Mouse (Mus musculus) layer of hippocampus, adult 9-11 months (tissue): ENCODE data around the gene Zbtb34.

Source experiments
- DNase-seq: peaks from one replicate; pipeline ENCODE4 v3.0.0; 2022

The Zbtb34 gene

DNA sequence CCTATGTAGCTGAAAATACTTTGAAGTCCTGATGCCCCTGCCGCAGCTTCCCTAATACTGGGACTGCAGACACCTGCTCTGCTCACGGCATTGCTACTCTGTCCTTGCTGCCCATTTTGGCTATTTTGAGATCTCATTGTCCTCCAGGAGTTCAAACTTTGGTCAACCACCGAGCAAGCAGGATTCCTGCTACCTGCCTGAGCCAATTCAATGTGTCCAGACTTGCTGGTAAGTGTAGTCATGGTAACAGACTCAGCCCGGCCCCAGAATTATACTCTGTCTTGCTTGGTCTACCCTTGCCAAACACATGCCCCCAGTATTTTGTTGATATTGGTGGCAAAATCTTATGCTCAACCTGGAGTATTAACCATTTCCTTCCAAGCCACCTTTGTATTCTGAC is 34.1 kb downstream of the Zbtb34 start:
- DNase-seq: no peak

DNA sequence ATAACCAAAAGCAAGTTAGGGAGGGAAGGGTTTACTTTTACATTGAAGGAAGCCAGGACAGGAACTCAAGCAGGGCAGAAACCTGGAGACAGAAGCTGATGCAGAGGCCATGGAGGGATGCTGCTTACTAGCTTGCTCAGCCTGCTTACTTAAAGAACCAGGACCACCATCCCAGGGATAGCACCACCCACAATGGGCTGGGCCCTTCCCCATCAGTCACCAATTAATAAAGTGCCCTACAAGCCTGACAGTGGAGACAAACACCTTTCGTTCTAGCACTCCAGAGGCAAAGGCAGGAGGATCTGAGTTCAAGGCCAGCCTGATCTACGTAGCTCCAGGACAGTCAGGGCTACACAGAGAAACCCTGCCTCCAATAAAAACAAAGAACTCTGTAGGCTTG is 36.1 kb downstream of the Zbtb34 start:
- DNase-seq: no peak

DNA sequence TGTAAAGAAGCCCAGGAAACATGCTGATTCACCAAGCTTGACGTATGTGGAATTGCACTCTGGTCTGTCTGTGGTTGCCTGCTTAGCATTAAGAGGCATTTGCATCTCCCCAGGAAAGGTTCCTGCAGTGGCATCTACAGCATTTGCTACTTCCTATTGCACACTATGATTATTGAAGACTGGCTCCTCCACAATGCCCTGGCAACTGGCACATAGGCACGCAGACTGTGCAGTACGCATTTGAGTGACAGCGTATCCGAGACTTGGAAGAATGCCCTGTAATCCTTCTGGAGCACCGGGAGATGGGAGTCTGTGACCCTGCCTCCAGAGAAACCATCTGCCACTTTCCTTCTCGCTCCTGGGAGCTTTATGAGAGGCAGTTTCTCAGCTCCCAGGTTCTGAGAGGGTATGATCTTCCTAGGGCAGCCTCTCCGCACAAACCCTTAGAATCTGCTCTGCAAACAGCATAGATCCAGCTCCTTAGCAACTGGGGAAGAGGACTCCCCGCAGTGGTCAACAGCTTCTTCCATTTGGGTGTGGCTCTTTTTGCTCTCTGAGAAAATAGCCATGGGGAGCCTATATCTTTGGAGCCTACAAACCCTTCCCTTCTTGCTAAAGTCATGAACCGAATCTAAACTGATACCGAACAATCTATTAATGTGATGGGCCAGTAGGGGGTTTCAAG is 37.0 kb downstream of the Zbtb34 start:
- peak; percentile 74 for DNase-seq

DNA sequence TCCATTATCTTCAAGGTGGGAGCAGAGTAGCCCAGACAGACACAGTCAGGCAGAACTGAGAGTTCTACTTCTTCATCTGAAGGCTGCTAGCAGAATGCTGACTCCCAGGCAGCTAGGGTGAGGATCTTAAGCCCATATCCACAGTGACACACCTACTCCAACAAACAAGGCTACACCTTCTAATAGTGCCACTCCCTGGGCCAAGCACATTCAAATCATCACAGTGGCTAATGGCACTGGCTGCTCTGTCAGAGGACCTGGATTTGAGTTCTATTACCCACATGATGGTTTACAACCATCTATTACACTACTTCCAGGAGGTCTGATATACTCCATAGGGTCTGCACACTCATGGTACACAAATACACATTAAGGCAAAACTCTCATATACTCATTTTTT is 38.1 kb downstream of the Zbtb34 start:
- DNase-seq: no peak

DNA sequence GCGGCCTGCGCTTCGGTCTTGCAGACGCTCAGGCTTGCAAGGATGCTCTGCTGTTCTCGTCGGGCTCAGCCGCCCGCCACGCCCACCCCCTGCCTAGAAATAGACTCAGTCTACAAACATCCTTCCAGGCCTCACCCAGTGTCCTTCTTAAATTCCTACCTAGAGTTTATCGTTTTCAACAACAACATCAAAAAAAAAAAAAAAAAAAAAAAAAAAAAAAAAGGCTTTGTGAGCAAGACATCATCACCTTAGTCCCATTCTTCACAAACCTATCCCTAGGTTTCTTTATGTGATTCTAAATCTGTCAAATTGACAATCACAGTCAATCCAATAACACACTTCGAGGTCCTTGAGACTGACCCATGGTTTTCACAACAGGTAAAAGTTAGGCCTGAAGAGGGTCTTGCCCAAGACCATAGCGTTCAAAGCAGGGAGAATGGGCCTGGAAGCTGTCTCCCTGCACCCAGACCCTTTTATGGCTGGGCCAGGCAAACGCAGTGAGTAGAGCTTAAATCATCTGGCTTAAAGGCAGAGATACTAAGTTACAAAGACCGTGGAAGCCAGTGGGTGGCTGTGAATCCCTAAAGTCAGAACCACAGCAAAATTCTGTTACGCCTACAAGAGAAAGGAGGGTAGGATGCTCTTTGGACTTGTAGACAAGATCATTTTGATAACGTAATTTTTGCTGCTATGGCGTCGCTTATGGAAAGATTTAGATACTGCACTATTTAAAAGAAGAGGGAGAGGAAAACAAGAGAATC is 59.3 kb downstream of the Zbtb34 start:
- no peak for DNase-seq

DNA sequence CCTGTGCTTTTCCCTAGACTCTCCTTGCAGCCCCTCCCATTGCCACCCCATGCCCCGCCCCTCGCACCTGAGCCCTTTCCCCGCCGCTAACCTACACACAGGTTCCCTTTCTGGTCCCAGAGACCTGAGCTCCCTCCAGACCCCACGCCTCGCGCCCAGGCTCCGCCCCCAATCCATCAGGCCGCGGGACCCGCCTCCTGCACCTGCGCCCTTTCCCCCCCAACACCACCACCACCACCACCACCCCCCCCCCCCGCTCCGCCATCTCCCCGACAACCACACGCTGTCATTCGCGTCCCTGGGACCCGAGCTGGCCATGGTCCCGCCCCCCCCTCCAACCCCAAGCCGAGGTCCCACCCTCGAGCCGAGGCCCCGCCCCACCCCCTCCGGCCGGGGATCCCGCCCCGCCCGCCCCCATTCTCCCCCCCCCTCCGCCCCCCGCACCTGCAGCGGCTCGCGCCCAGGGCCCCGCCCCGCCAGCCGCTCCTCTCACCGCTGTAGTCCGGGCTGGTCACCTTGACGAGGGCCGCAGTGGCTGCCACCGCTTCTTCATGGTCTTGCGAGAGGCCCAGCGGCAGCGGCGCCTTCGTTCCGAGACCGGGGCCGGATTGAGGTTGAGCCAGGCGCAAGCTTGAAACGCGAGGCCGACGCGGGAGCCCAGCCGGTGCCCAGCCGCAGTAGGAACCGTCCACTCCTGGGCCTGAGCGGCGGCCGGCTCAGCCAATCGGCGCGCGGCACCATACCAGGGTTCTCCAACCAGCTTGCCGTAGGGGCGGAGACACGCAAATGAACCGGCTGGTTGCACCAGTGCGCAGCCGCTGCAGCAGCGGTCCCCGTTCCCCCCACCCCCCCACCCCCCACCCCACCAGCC is 60.1 kb downstream of the Zbtb34 start, which contains the start of gene Ralgps1:
Gene Ralgps1 (minus strand): TSS at position 710 of the 871 bp plus-strand sequence.
- DNase-seq: peak; percentile 98

DNA sequence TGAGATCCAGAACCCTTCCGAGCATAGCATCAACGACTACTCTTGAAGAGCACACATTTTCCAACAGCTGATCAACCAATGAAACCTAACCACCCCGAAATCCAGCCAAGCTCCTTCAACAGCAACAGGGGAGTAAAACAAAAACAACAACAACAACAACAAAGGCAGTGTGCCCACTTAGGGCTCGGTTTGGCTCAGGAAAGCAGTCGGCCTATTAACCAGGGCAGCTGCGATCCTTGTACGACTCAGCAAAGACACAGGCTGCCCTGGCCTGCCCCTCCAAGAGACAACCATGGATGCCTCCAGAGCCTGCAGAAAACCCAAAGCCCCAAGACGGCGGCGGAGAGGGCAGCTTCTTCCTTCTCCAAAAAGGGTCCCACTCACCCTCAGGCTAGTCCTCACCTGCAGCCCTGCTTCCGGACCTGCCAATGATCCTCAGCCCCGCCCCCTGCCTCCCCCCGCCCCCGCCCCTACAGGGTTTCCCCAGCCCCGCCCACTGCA is 60.8 kb downstream of the Zbtb34 start:
- DNase-seq: no peak

DNA sequence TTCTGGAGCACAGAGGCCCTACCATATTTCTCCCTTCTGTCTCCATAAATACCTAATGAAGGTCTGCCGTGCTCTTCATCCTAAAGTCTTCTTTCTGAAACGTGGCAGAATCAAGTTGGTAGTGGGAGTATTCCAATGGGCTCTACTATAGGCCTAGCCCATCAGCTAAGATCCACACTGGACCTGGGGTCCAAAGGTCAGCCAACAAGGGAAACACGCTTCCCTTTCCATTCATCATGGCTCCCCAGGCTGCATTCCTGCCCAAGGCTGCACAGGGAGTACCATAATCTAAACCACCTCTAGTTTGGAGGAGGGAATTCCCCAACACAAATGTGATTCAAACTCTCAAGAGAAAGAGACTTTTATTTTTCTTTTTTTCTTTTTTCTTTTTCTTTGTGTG is 61.7 kb downstream of the Zbtb34 start:
- no peak for DNase-seq

DNA sequence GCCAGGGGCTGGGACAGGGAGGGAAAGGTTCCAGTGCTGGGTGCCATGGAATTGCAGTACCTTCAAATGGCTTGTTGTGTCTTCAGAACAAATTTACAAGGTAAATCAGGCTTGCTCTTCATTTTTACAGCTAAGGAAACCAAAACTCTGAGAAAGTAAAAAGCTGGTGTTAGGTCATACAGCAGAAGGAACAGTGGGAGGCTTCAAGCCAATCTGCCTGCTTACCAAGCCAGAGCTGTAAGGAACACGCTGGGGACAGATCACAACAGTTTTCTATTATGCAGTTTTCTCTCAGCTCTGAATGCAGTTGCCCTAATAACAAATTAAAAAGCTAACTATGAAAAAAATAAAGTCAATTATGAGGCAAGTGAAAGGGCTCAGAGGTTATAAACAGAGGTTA is 62.6 kb downstream of the Zbtb34 start:
- no peak for DNase-seq

DNA sequence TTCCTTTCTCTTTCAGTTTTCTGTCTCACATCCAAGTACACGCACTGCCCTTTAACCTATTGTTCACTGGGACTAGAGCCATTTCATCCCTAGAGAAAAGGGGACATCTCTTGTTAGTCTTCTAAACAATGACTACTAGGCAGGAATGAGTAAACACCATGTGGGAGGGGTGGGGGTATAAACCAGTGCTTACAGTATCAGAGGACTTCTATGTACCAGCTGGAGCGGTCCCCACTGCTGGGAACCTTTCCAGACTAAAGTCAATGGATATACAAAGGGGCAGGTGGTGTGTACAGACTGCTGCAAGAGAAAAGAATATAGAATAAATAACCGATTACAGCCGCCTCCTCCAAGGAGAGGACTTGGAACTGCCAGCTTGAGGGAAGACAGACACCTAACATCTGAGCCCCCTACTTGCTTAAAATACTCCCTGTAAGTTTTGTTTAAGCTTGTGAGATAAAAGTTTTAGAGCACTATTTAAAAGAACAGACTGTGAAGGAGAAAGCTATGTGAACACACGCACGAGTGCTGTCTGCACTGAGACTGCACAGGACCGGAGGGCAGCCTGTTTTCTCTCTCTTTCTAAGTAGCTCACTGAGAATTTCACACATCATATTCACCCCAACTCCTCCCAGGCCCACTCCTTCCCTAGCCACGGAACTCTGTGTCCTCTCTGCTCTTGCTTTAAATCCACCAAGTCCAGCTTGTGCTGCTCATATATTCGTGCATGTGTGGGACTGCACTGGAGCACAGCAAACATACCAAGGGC is 65.2 kb downstream of the Zbtb34 start:
- DNase-seq: peak; percentile 84

DNA sequence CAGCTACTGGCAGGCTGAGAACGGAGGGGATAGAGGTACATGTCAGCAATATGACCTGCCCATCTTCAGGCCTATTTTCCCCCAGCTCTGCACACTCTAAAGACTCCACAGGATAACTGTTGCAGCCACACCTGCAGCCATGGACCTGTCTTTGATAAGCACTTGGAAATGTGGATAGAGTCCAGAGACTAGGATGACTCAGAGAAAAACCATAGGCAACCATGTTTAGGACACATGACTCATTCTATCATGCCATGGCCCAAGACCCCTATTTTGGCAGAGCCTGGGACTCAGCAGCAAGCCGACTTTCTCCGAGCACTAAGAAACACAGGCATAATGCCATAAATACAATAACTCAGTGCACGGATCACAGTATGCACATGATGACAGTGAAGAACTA is 66.5 kb downstream of the Zbtb34 start:
- DNase-seq: no peak

DNA sequence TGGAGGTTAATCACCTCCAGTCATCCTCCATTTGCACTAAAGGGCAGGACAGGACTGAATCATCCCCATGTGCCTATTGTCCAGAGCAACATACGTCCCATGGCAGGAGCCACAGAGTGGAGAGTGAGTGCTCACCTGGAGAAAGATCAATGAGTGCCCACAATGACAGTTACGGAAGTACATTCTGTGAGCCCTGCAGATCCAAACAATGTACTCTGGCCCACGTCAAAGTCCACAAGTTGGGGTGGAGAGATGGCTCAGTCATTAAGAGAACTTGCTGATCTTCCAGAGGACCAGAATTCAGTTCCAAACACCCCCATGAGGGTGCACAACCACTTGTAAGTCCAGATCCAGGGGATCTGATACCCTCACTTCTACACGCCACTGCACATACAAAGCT is 67.2 kb downstream of the Zbtb34 start:
- no peak for DNase-seq

DNA sequence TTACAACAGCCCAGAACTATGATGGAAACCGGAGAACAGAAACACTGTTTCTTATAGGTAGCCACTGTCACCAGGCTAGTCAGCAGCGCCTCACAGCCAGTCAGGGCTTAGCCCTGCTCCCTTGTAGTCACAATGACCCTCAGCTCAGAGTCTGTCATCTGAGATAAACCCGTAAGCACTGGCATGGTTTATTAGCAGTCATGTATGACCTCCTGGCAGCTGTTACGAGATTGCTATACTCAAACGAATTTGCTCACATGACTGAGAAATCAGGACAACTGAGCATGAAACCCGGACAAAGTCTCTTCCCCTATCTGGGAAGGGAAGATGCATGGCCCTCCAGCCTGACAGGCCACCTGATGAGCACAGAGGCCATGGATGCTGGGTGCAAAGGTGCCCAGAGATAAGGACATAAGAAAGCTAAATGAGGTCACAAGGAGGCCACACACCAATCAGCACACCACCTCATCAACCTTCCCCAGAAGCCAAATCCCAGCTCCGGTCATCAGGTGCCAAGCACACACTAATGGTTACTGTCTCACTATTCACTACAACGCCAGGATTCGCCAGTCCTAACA is 69.9 kb downstream of the Zbtb34 start:
- no peak for DNase-seq

DNA sequence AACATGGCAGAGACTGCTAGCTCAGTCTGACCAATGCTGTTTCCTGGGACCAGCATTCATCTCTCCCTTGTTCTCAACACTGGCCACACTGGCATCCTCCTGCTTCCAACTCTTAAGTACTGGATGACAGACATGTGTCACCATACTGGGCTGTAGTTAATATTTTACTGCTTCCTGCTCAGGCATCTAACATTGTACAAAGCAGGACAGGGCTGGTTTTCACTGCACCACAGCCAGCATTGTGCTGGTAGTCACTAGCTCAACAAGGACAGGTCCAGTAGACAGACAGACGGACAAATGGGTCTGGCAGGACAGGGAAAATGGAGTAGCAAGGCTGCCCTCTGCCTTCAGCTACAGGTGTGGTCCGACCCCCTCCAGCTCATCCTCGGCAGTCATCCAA is 70.6 kb downstream of the Zbtb34 start:
- no peak for DNase-seq

DNA sequence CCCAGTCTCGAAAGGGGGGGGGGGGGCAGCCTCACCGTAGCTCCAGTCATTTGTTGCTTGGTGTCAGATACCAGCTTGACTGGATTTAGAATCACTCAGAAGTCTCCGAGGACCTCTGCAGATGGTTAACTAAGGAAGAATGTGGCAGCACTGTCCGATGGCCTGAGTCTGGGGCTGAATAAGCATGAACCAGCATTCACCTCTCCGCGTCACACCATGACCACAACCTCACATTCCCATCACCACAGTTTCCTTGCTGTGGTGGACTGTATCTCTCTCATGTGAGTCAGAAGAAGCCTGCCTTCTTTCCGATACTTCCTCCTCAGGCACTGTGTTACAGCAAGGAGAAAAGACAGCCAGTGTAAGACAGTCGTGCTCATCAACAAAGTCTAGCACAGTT is 71.9 kb downstream of the Zbtb34 start:
- no peak for DNase-seq

DNA sequence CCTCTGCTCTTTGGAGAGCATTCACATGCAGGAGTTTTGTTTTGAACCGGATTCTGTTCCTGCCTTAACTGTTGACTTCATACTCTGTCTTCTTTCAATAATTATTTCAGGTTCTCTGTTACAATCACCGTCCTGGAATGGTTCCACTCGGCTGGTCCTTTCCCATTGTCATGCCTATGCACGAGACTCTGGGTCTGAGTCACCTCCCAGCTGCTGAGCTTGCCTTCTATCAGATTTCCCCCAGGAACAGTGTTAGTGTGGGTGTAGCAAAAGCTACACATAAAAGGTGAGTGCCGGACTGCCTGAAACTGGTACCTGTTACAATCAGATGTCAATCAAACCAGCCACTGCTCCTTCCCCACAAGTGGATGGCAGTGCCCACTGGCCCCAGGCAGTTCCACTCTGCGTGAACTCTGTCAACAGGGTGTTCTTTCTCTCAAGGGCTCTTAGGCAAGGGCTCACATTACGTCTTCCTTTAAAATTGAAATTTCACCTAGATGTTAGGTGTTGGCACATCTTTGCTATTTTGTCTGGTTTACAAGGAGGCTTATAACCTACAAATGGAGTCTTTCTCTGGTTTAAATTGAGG is 73.8 kb downstream of the Zbtb34 start:
- no peak for DNase-seq
